Mouse (Mus musculus): ENCODE measurements around the gene Anapc15. TPM values are rescaled to one million over a fixed set of nuclear protein-coding genes. Genes with fewer than 3 reads are reported as not detected.
A peak's percentile ranks its signal among the peaks of the same experiment; 100 is the strongest.

Anapc15 gene
- polyA plus RNA-seq, 1 experiment from 2014 or later, result 42.7 TPM

DNA sequence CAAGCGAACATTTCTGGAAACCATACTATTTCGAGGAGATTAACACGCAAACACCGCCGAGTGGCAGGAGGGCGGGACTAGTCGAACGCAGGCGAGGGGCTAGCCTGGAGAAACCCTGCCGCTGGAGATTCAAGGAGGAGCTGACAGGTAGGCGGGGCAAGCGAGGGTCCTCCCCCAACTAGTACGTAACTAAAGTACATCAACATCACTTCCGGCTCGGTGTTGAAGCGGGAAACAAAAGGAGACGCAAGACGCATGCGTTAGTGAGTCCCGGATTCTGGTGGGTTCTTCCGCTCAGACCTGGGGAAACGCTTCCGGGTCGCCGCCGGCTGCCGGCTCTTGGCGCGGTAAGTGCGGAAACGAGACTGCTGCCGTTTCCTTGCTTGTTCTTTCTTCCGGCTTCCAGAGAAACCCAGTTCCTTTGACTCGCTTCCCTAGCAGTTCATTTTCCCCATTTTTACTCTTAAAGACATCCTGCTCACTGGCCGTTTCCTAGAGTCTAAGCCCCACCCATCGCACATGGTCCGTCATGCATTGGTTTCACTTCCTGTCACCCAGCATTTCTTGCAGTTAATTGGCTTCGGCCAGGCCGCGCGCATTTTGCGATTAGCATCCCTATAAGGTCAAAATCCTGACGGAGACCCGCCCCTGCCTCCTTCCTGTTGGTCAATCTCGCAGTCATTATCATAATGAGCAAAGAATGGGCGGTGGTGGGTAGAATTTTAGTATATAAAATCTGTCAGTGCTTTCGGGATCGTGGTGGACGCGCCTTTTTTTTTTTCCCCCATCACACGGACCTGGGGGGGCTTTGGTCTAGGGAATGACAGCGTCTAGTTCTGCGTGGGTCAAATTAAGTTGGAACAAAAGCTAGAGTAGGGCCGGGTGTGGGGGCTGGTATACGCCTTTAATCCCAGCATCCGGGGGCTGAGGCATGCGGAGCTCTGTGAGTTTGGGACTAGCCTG is 32.9 kb downstream of the Anapc15 start:
- H3K4me1 ChIP-seq (replicated peaks; ENCODE audit: control insufficient read depth, insufficient read depth), result no peaks in the 10 kb centered on the region
- peak overlapping the region; percentile 57 for H3K4me2 ChIP-seq (replicated peaks; ENCODE audit: low read depth)
- H3K9me3 ChIP-seq (ENCODE audit: control insufficient read depth, low read length), result no peaks in the 10 kb centered on the region
- TF ChIP-seq CTCF (IDR thresholded peaks at IDR 0.05; ENCODE audit: low read depth), result no peak; the same call in 1 of the 2 replicates
- TF ChIP-seq EP300 (optimal IDR thresholded peaks at IDR 0.05), result peak; percentile 43
- peak; percentile 98 for ATAC-seq (ENCODE audit: low FRiP score, low TSS enrichment)
- H3K36me3 ChIP-seq (ENCODE audit: control insufficient read depth, insufficient read depth, low read length), result no peaks in the 10 kb centered on the region
- peak overlapping the region; percentile 62 for H3K9ac ChIP-seq (ENCODE audit: low read length)
- no peaks in the 10 kb centered on the region for H3K27me3 ChIP-seq (ENCODE audit: control insufficient read depth, insufficient read depth, low read length)
- peak overlapping the region; percentile 89 for H3K27ac ChIP-seq (replicated peaks)
- under 1% methylated on average over 57 of the region's 57 CpGs for WGBS
- peak; percentile 96 for DNase-seq (ENCODE audit: low spot score)
- H3K4me3 ChIP-seq (ENCODE audit: low read depth, low read length), result peak overlapping the region; percentile 51

DNA sequence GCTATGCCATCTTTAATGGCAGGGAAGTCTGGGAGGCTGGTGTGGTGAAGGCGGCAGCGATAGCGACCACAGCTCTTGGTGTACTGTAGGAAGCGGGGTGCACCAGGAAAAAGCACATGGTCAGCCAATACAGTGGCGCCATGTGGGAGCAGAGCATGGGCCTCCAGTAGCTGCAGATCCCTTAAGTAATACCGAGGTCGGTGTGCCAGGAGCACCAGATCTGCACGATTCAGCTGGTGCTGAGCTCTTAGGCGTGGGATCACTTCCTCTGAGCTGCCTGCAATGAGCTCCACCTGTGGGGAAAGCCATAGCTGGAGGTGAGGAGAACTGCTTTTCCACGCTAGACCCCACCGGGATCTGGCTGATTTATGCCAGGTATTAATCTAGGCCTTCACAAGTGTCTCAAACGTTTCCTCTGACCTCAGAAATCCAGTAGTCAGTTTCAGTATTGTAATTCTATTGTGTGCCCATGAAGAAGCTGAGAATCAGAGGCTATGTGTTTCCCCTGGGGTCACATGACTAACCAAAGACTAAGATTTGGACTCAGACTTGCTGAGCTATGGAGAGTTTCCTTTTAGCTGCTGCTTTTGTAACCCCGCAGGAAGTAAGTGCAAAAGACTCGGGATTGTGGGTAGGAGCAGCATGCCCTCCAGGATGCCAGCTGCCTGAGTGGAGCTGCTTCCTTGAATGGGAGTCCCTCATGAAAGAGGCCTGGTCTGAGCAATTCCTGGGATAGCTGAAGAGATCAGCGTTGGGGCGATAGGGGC is 37.0 kb downstream of the Anapc15 start:
- H3K9ac ChIP-seq (ENCODE audit: low read length), result no peak overlapping the region
- 87% methylated on average over 16 of the region's 16 CpGs for WGBS
- ATAC-seq (ENCODE audit: low FRiP score, low TSS enrichment), result no peak

DNA sequence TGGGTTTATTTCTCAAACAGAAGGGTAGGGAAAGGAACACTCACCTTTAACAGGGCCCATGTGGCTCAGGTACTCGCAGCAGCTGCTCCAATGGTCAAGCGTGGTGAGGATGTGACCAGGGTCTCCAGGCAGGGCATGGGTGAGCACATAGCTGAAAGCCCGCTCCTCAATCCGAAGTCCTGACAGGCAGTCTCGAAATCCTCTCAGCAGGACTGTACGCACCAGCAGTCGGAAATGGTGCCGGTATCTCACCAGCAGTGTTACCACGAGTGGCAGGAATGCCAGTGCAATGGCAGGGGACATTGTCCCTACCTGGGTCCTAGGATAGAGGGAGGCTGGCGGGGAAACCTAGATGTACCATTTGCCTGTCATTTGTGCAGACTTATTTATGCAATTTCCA is 38.5 kb downstream of the Anapc15 start:
- no peak overlapping the region for H3K9ac ChIP-seq (ENCODE audit: low read length)
- no peak for ATAC-seq (ENCODE audit: low FRiP score, low TSS enrichment)
- H3K27me3 ChIP-seq (ENCODE audit: control insufficient read depth, insufficient read depth, low read length), result no peaks in the 10 kb centered on the region
- no peaks in the 10 kb centered on the region for H3K9me3 ChIP-seq (ENCODE audit: control insufficient read depth, low read length)
- no peaks in the 10 kb centered on the region for H3K36me3 ChIP-seq (ENCODE audit: control insufficient read depth, insufficient read depth, low read length)
- TF ChIP-seq EP300 (optimal IDR thresholded peaks at IDR 0.05), result no peak
- H3K4me2 ChIP-seq (replicated peaks; ENCODE audit: low read depth), result no peak overlapping the region
- WGBS, result 96% methylated on average over 10 of the region's 10 CpGs
- H3K4me3 ChIP-seq (ENCODE audit: low read depth, low read length), result no peak overlapping the region
- no peak for DNase-seq (ENCODE audit: low spot score)
- peaks cover 5% of the 10 kb centered on the region for H3K4me1 ChIP-seq (replicated peaks; ENCODE audit: control insufficient read depth, insufficient read depth)
- no peak overlapping the region for H3K27ac ChIP-seq (replicated peaks)

More for the DNA sequence above, 37.0 kb downstream of the Anapc15 start:
- Histone ChIP-seq H3K4me3 (ENCODE audit: low read depth, low read length) (no peak overlapping the region), H3K9me3 (ENCODE audit: control insufficient read depth, low read length) (no peaks in the 10 kb centered on the region), H3K4me1 (replicated peaks; ENCODE audit: control insufficient read depth, insufficient read depth) (no peaks in the 10 kb centered on the region), H3K27me3 (ENCODE audit: control insufficient read depth, insufficient read depth, low read length) (no peaks in the 10 kb centered on the region), H3K4me2 (replicated peaks; ENCODE audit: low read depth) (no peak overlapping the region), H3K27ac (replicated peaks) (no peak overlapping the region), H3K36me3 (ENCODE audit: control insufficient read depth, insufficient read depth, low read length) (no peaks in the 10 kb centered on the region)
- no peak for DNase-seq (ENCODE audit: low spot score)
- TF ChIP-seq CTCF (IDR thresholded peaks at IDR 0.05; ENCODE audit: low read depth) (no peak), EP300 (optimal IDR thresholded peaks at IDR 0.05) (no peak)

DNA sequence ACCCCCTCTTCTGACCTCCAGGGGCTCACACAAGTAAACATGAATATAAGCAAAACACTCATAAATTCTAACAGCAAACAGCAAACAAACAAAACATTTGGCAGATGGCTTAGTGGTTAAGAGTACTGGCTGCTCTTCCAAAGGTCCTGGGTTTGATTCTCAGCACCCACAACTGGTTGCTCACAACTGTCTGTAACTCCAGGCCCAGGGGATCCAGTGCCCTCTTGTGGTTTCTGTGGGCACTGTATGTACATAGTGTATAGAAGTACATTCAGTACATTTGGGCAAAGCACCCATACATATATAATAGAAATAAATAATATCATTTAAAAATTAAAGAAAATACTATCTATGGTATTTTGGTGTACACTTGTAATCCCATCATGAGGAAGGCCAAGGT is 39.3 kb downstream of the Anapc15 start:
- Histone ChIP-seq H3K4me1 (replicated peaks; ENCODE audit: control insufficient read depth, insufficient read depth) (peaks cover 5% of the 10 kb centered on the region), H3K4me3 (ENCODE audit: low read depth, low read length) (no peak overlapping the region), H3K9ac (ENCODE audit: low read length) (no peak overlapping the region), H3K9me3 (ENCODE audit: control insufficient read depth, low read length) (no peaks in the 10 kb centered on the region), H3K27ac (replicated peaks) (no peak overlapping the region), H3K27me3 (ENCODE audit: control insufficient read depth, insufficient read depth, low read length) (no peaks in the 10 kb centered on the region), H3K4me2 (replicated peaks; ENCODE audit: low read depth) (no peak overlapping the region), H3K36me3 (ENCODE audit: control insufficient read depth, insufficient read depth, low read length) (no peaks in the 10 kb centered on the region)
- ATAC-seq (ENCODE audit: low FRiP score, low TSS enrichment) (no peak), DNase-seq (ENCODE audit: low spot score) (no peak)
- TF ChIP-seq CTCF (IDR thresholded peaks at IDR 0.05; ENCODE audit: low read depth) (peak; percentile 39; the same call in 1 of the 2 replicates), EP300 (optimal IDR thresholded peaks at IDR 0.05) (no peak)

DNA sequence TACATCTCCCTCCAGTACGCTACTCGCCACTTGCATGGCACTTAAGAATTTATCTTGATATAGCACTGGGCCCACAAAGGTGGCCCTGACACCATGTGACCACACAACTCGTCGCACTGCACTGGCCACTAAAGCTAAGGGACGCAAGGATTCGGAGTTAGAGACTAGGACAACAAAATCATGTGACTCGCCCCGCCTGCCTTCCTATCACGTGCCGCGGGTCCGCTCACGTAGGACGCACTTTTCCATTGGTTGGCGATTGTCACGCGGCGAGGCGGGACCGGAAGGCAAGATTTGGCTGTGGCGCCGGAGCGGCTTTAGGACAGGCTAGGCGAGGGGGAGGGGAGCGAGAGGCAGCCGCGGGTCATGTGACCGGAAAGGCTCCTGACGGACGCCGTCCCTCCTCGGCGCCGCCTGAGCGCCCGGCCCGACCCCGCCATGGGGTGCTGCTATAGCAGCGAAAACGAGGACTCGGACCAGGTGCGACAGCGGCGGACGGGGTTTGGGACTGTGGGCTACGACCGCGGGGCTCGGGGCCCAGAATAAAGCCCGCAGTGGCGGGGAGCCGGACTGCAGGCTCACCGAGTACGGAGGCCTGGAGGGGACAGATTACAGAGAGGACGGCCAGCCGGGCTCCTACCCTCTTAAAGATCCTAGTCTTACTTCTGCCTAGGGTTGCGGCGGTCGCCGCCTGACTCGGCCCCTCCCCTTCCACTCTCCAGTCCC is 42.2 kb downstream of the Anapc15 start, which contains the start of gene Lamtor1:
Gene Lamtor1, plus strand, starts transcription at position 344 of the 726 bp plus-strand sequence.
- H3K27me3 ChIP-seq (ENCODE audit: control insufficient read depth, insufficient read depth, low read length), result no peaks in the 10 kb centered on the region
- H3K4me1 ChIP-seq (replicated peaks; ENCODE audit: control insufficient read depth, insufficient read depth), result peaks cover 5% of the 10 kb centered on the region
- ATAC-seq (ENCODE audit: low FRiP score, low TSS enrichment) (peak; percentile 97), DNase-seq (ENCODE audit: low spot score) (peak; percentile 100)
- H3K27ac ChIP-seq (replicated peaks), result peak within 1 kb of the TSS; percentile 96
- H3K36me3 ChIP-seq (ENCODE audit: control insufficient read depth, insufficient read depth, low read length), result peaks cover 3% of the 10 kb centered on the region
- WGBS, result under 1% methylated on average over 59 of the region's 61 CpGs
- H3K9me3 ChIP-seq (ENCODE audit: control insufficient read depth, low read length), result no peaks in the 10 kb centered on the region
- TF ChIP-seq CTCF (IDR thresholded peaks at IDR 0.05; ENCODE audit: low read depth), result 0 out of 2 replicates have a peak, but pooled peaks have one; percentile 7
- peak; percentile 3 for TF ChIP-seq EP300 (optimal IDR thresholded peaks at IDR 0.05)
- peak within 1 kb of the TSS; percentile 95 for H3K9ac ChIP-seq (ENCODE audit: low read length)
- H3K4me2 ChIP-seq (replicated peaks; ENCODE audit: low read depth), result peak within 1 kb of the TSS; percentile 65
- peak within 1 kb of the TSS; percentile 82 for H3K4me3 ChIP-seq (ENCODE audit: low read depth, low read length)

Data from stomach, postnatal 0 days (tissue).